Mouse (Mus musculus) R1 (cell line): ENCODE measurements around the gene Dffa.
A peak's percentile ranks its signal among the peaks of the same experiment; 100 is the strongest.
"Not testable (repeated sequence)": the region's sequence is repeated elsewhere in the genome, so short reads cannot be mapped to it uniquely, and the experiment has no call there.

Experiments
- DNase-seq: peaks from one replicate; pipeline ENCODE4 v3.0.0-alpha.2; 2018; ENCODE audit warnings: low read depth, low spot score

The Dffa gene

DNA sequence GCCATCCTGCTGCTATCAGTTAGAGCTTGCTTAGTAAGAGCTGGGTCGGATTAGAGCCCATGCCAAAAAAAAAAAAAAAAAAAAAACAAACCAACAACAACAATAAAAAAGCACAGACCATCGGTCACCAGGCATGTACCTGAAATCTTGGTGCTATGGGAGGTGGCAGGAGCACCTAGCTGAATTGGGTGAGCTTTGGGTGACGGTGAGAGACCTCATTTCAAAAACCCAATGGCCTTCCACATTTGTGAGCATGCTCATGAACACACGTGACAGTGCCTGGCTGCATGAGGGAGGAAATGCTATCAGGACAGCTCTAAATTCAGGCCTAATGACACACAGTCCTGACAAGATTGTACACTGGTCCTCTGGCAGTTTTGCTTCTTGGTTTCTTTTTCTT, 44.1 kb downstream of the Dffa start:
- DNase-seq, result no peak

DNA sequence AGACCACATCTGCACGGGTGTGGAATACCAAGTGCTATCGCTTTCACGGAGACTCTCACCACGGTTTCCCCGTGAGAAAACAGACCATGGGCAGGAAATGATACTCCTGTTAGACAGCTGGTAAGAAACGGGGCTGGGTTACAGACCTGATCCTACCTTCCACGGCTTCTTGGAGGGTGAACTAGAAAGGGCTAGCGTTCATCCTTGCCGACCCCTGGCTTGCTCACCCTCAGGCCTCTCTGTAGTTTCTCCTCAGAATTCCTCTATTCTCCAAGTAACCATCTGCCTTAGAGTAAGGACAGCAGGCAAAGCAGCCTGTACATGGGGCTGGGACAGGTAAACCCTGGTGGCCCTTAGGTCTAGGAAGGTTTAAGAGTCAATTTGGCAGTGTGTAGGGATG, 45.2 kb downstream of the Dffa start:
- no peak for DNase-seq

DNA sequence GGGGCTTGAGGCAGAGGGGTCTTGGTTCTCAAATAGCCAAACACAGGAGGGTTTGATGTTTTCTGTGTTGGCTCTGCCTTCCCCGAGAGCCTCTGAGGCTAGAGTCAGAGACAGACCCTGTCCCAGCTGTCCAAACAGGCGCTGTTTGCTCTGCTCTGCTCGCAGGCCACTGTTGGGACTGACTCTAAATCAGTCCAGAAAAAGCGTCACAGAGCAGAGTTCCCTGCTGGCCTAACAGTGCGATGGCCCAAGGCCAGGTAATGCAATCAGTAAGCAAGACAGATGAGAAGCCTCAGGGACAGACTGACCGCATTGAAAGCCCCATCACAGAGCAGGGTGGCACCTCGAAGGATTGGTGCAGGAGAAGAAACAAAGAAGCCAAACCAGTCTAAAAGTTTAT, 45.7 kb downstream of the Dffa start:
- no peak for DNase-seq

DNA sequence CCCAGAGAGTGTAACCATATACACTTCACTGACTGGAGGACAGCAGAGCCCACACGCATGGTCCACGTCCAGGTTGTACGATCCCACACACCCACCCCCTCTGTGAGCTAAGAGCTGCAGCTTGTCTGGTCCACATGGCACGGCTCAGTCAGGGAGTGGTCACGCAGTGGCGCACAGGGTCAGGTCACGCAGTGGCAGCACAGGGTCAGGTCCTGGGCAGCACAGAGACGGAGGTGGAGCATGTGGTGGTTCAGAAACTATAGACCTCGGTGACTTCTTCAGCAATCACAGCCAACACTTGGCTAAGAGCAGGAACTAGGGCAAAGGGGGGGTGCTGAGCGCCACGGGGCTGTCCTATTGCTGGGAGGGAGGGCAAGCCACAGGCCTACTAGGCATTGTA, 46.3 kb downstream of the Dffa start:
- no peak for DNase-seq

GRCm38 (mm10) chr4:149150721-149151120, 46.8 kb downstream of the Dffa start:
- no peak for DNase-seq

- DNase-seq, result peak; percentile 72
Measured at GRCm38 (mm10) chr4:149154859-149155258, 50.9 kb downstream of the Dffa start.

DNA sequence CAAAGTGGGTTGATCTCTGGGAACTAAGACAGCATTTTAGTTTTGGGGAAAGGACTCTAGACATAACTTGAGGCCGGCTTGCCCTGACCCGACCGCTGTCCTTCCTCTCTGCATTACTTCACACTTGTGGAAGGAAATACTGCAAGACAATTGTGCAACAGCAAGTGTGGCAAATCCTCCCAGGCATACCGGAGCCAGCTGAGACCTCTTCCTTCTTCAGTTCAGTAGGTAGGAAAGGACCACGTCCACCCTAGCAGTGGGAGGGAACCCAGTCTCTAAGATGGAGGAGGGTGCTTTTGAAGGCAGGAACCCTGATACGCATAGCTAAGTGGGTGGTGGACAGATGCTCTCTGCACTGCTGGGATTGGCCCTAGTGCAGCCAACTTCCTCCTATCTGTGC, 51.8 kb downstream of the Dffa start:
- DNase-seq, result no peak

- DNase-seq, result peak; percentile 96
Measured at GRCm38 (mm10) chr4:149157415-149157973, 53.5 kb downstream of the Dffa start.

DNA sequence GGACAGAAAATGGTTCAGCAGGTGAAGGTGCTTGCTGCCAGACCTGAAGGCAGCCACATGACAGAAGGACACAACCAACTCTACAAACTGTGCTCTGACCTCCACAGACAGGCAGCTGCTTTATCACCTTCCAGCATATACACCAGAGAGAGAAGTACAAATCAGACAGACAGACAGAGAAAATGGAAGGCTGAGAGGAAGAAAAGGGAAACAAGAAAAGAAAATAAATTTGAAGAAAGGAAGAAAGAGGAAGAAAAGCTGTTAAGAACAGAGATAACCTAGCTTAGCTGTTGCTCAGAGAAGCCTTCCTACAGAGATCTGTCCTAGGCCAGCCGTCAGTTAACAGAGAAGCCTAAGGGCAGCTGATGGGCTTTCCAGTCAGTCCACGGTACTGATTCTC, 55.3 kb downstream of the Dffa start:
- no peak for DNase-seq

DNA sequence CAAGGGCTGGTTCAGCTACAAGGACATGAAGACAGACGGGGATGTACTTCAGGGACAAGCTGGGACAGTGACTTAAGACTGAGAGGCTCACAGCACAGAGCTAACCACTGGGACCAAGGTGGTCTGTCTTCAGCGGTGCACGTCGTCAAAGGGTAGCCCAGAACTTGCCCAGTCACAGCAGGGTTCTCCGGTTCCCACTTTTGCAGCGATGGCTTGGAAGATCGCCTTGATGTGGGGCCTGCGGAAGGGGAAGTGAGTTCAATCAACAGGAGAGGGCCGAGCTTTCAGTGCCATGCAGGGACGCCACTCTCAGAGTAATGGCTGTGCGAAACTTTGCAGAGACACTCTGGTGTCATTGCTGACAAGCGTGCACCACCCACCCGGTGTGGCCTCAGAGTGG, 55.9 kb downstream of the Dffa start:
- DNase-seq, result no peak

- peak; percentile 72 for DNase-seq
Measured at GRCm38 (mm10) chr4:149161166-149161565, 57.2 kb downstream of the Dffa start.

- DNase-seq, result peak; percentile 85
Measured at GRCm38 (mm10) chr4:149163196-149163595, 59.2 kb downstream of the Dffa start.

DNA sequence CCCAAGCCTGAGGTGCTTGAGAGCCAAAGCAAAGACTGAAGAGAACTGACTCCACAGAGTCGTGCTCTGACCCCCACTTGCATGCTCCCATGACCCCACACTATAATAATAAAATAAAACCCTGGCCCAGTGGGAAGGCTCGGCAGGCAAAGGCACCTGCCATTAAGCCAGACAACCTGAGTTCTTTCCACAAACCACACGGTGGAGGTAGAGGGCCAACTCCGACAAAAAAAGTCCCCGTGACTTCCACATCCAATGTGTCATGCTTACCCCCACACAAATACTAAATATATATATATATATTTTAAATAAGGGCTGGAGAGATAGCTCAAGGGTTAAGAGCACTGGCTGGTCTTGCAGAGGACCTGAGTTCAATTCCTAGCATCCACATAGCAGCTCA, 60.2 kb downstream of the Dffa start:
- DNase-seq, result peak; percentile 68

GRCm38 (mm10) chr4:149166215-149166946, 62.4 kb downstream of the Dffa start, which contains the start of gene Pgd:
Gene Pgd (minus strand): TSS chr4:149166771.
- DNase-seq, result peak; percentile 98

GRCm38 (mm10) chr4:149166957-149167611, 63.1 kb downstream of the Dffa start:
- DNase-seq, result peak; percentile 59

- DNase-seq, result no peak
Measured at GRCm38 (mm10) chr4:149168016-149168415, 64.1 kb downstream of the Dffa start.

GRCm38 (mm10) chr4:149169926-149170325, 66.0 kb downstream of the Dffa start:
- DNase-seq, result not testable (repeated sequence)
